Comparison of ENCODE assay signal across 8 mouse cellular contexts in genomic region chr10:44527651-44528050, GRCm38 (mm10). TPM values are rescaled to one million over a fixed set of nuclear protein-coding genes. Genes with fewer than 3 reads are reported as not detected.
A peak's percentile ranks its signal among the peaks of the same experiment; 100 is the strongest.
DNase-seq lines count a peak whose midpoint lies in the region; ATAC-seq and TF ChIP-seq lines count a peak whose summit lies in the region.

No protein-coding gene starts in this region.

- no peaks in the 10 kb centered on the region for H3K9me3 ChIP-seq in kidney, embryonic 15.5 days (replicated peaks)
- no peaks in the 10 kb centered on the region for H3K9me3 ChIP-seq in forebrain, embryonic 11.5 days (ENCODE audit: control insufficient read depth, low read length)
- no peaks in the 10 kb centered on the region for H3K9me3 ChIP-seq in intestine, postnatal 0 days (ENCODE audit: control insufficient read depth)
- no peaks in the 10 kb centered on the region for H3K9me3 ChIP-seq in midbrain, embryonic 16.5 days (replicated peaks; ENCODE audit: control insufficient read depth, low read length, poor library complexity, severe bottlenecking)

- 2% methylated on average over 16 of the region's 16 CpGs for WGBS in kidney, embryonic 15.5 days
- WGBS in forebrain, embryonic 11.5 days = under 1% methylated on average over 16 of the region's 16 CpGs
- WGBS in intestine, postnatal 0 days = 2% methylated on average over 16 of the region's 16 CpGs
- 2% methylated on average over 16 of the region's 16 CpGs for WGBS in midbrain, embryonic 16.5 days

- no peak overlapping the region for H3K27ac ChIP-seq in kidney, embryonic 15.5 days
- H3K27ac ChIP-seq in forebrain, embryonic 11.5 days (ENCODE audit: low read depth, low read length) = no peak overlapping the region
- peak overlapping the region; percentile 90 for H3K27ac ChIP-seq in intestine, postnatal 0 days (ENCODE audit: low read depth, low read length)
- no peak overlapping the region for H3K27ac ChIP-seq in midbrain, embryonic 16.5 days (ENCODE audit: low read length)

- no peaks in the 10 kb centered on the region for H3K36me3 ChIP-seq in kidney, embryonic 15.5 days
- no peaks in the 10 kb centered on the region for H3K36me3 ChIP-seq in forebrain, embryonic 11.5 days (ENCODE audit: control insufficient read depth, insufficient read depth, low read length)
- no peaks in the 10 kb centered on the region for H3K36me3 ChIP-seq in intestine, postnatal 0 days (ENCODE audit: control insufficient read depth, insufficient read depth)
- H3K36me3 ChIP-seq in midbrain, embryonic 16.5 days (ENCODE audit: control insufficient read depth, insufficient read depth, low read length) = no peaks in the 10 kb centered on the region

- no peak for TF ChIP-seq CTCF in intestine, postnatal 0 days (IDR thresholded peaks at IDR 0.05; ENCODE audit: low read depth)

- H3K9ac ChIP-seq in kidney, embryonic 15.5 days = 0 out of 2 replicates have a peak overlapping the region, but pooled peaks have one; percentile 12
- H3K9ac ChIP-seq in forebrain, embryonic 11.5 days (ENCODE audit: low read length) = no peak overlapping the region
- H3K9ac ChIP-seq in intestine, postnatal 0 days (ENCODE audit: low read depth, low read length) = peak overlapping the region; percentile 53
- no peak overlapping the region for H3K9ac ChIP-seq in midbrain, embryonic 16.5 days (ENCODE audit: low read depth, low read length)

- H3K4me1 ChIP-seq in kidney, embryonic 15.5 days = peaks cover 28% of the 10 kb centered on the region
- H3K4me1 ChIP-seq in forebrain, embryonic 11.5 days (replicated peaks; ENCODE audit: control insufficient read depth, insufficient read depth, low read length) = peaks cover 17% of the 10 kb centered on the region
- H3K4me1 ChIP-seq in intestine, postnatal 0 days (replicated peaks; ENCODE audit: control insufficient read depth, insufficient read depth, low read length) = peaks cover 6% of the 10 kb centered on the region
- peaks cover 18% of the 10 kb centered on the region for H3K4me1 ChIP-seq in midbrain, embryonic 16.5 days (ENCODE audit: control insufficient read depth, insufficient read depth, low read length)

- H3K4me3 ChIP-seq in kidney, embryonic 15.5 days (replicated peaks) = peak overlapping the region; percentile 33
- peak overlapping the region; percentile 20 for H3K4me3 ChIP-seq in forebrain, embryonic 11.5 days (ENCODE audit: low read depth, low read length)
- peak overlapping the region; percentile 57 for H3K4me3 ChIP-seq in intestine, postnatal 0 days (ENCODE audit: low read depth, low read length)
- H3K4me3 ChIP-seq in midbrain, embryonic 16.5 days (ENCODE audit: low read depth, low read length) = no peak overlapping the region

- ATAC-seq in kidney, embryonic 15.5 days (replicated peaks; ENCODE audit: low FRiP score) = no peak
- ATAC-seq in forebrain, embryonic 11.5 days (replicated peaks; ENCODE audit: low FRiP score) = no peak
- no peak for ATAC-seq in intestine, postnatal 0 days
- ATAC-seq in midbrain, embryonic 16.5 days = no peak
- ATAC-seq in cerebellum, adult (ENCODE audit: insufficient number of reproducible peaks, low FRiP score, low TSS enrichment) = no peak

- no peak for DNase-seq in kidney, postnatal 25 days
- no peak for DNase-seq in forebrain, embryonic 11.5 days (ENCODE audit: low spot score)
- DNase-seq in adipocyte (ENCODE audit: low spot score) = no peak
- no peak for DNase-seq in left cerebral cortex, postnatal 25 days (ENCODE audit: low spot score in 2 of 2)

- H3K4me2 ChIP-seq in kidney, embryonic 15.5 days = peak overlapping the region; percentile 58
- H3K4me2 ChIP-seq in forebrain, embryonic 11.5 days (ENCODE audit: low read depth, low read length, severe bottlenecking) = peak overlapping the region; percentile 43; the same call in 1 of the 2 replicates
- peak overlapping the region; percentile 88 for H3K4me2 ChIP-seq in intestine, postnatal 0 days (replicated peaks; ENCODE audit: low read depth)
- peak overlapping the region; percentile 46 for H3K4me2 ChIP-seq in midbrain, embryonic 16.5 days (ENCODE audit: low read length)

- H3K27me3 ChIP-seq in kidney, embryonic 15.5 days = peaks cover 89% of the 10 kb centered on the region
- H3K27me3 ChIP-seq in forebrain, embryonic 11.5 days (ENCODE audit: control insufficient read depth, insufficient read depth, low read length) = peaks cover 39% of the 10 kb centered on the region
- H3K27me3 ChIP-seq in intestine, postnatal 0 days (replicated peaks; ENCODE audit: control insufficient read depth, insufficient read depth, low read length) = no peaks in the 10 kb centered on the region
- peaks cover 25% of the 10 kb centered on the region for H3K27me3 ChIP-seq in midbrain, embryonic 16.5 days (ENCODE audit: control insufficient read depth, insufficient read depth, low read depth, low read length)

- intact Hi-C loops in left cerebral cortex, postnatal 25 days (cut with DNase I) = loop anchor here (2.0 to 5.0 kb wide), 4 partner anchors 69 to 960 kb away; partner anchors contain the start of gene Lin28b

RNA-seq across cellular contexts. Expression of gene Prdm1, which starts 0.7 kb away (rescaled TPM):
- 2.2 and 2.7 TPM in 2 replicates for polyA plus RNA-seq in kidney, embryonic 15.5 days (2015; fragmentation: Nextera tagmentation; extraction: Ambion mirVana)
- polyA plus RNA-seq in forebrain, embryonic 11.5 days (2014; fragmentation: Nextera tagmentation; extraction: Ambion mirVana) = 0.77 and 1.5 TPM in 2 replicates
- polyA plus RNA-seq in intestine, postnatal 0 days (2015; fragmentation: Nextera tagmentation; extraction: Ambion mirVana) = 17.7 and 21.2 TPM in 2 replicates
- 0.50 and 0.67 TPM in 2 replicates for polyA plus RNA-seq in midbrain, embryonic 16.5 days (2015; fragmentation: Nextera tagmentation; extraction: Ambion mirVana)
- 1 to 10 TPM in 1 of 2 experiments, under 1 TPM in 1; 0.53 to 1.1 TPM for total RNA-seq in left cerebral cortex, postnatal 25 days (2021)

Comparison
In these comparisons a context has a peak if more than half of its experiments do, and no peak if none do; other contexts are left out.
1. H3K9ac ChIP-seq: peak in kidney, embryonic 15.5 days (single experiment) and intestine, postnatal 0 days (single experiment); none in forebrain, embryonic 11.5 days (single experiment) and midbrain, embryonic 16.5 days (single experiment).
2. Peak in every context shown above with its lines, with median percentiles within 50 percentile points of each other: H3K4me2 ChIP-seq.